Mouse (Mus musculus): ENCODE measurements at regions not wholly inside any gene's neighbourhood (a gene's known extent, or its start where the extent isn't known, plus 50 kb on each side); places are given as distances from the start of the nearest gene placed in this dataset.

DNA sequence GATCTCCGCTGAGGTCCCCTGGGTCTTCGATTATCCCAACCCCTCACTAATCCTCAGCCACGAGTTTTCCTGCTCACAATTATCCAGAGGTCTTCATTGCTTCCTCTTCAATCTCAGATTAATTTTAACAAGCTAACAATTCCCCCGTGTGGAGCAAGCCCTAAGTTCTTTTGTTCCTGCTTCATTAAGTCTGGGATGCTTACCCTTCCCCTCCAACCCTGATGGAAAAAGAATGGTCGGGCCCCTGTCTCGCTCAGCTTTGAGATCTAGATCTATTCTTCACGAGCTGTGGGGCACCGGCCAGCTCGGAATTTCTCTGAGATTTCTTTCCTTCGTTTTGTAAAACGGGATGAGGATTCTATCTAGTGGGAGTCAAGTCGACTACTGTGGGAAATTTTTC is 65.7 kb upstream of the Ephb1 start:
- no peak for ATAC-seq (ENCODE audit: low FRiP score, low read depth)
- H3K4me3 ChIP-seq (replicated peaks; ENCODE audit: low read length) = no peak overlapping the region
- no peak overlapping the region for H3K27ac ChIP-seq (replicated peaks; ENCODE audit: low read depth, low read length)
- 32% methylated on average over 12 of the region's 12 CpGs for WGBS
- peaks cover 16% of the 10 kb centered on the region for H3K4me1 ChIP-seq (ENCODE audit: control insufficient read depth, insufficient read depth, low read length)
- H3K9me3 ChIP-seq (ENCODE audit: control insufficient read depth, low read length) = no peaks in the 10 kb centered on the region
- no peak for DNase-seq (ENCODE audit: low spot score)
- no peak overlapping the region for H3K9ac ChIP-seq (ENCODE audit: low read depth, low read length, severe bottlenecking)
- no peaks in the 10 kb centered on the region for H3K27me3 ChIP-seq (ENCODE audit: control insufficient read depth, insufficient read depth, low read length)
- no peak overlapping the region for H3K4me2 ChIP-seq (replicated peaks; ENCODE audit: low read depth, low read length, severe bottlenecking)
- no peaks in the 10 kb centered on the region for H3K36me3 ChIP-seq (ENCODE audit: control insufficient read depth, insufficient read depth, low read length)
- no peak for TF ChIP-seq POLR2A (IDR thresholded peaks at IDR 0.05; ENCODE audit: borderline replicate concordance, extremely low read depth, insufficient read depth, insufficient read length)

- 70% methylated on average over 2 of the region's 2 CpGs for WGBS
- H3K27me3 ChIP-seq (ENCODE audit: control insufficient read depth, insufficient read depth, low read length) = no peaks in the 10 kb centered on the region
- no peaks in the 10 kb centered on the region for H3K4me1 ChIP-seq (ENCODE audit: control insufficient read depth, insufficient read depth, low read length)
- no peak overlapping the region for H3K4me2 ChIP-seq (replicated peaks; ENCODE audit: low read depth, low read length, severe bottlenecking)
- no peaks in the 10 kb centered on the region for H3K9me3 ChIP-seq (ENCODE audit: control insufficient read depth, low read length)
- no peak overlapping the region for H3K9ac ChIP-seq (ENCODE audit: low read depth, low read length, severe bottlenecking)
- no peak overlapping the region for H3K27ac ChIP-seq (replicated peaks; ENCODE audit: low read depth, low read length)
- no peak for TF ChIP-seq POLR2A (IDR thresholded peaks at IDR 0.05; ENCODE audit: borderline replicate concordance, extremely low read depth, insufficient read depth, insufficient read length)
- DNase-seq (ENCODE audit: low spot score) (no peak), ATAC-seq (ENCODE audit: low FRiP score, low read depth) (no peak)
- H3K4me3 ChIP-seq (replicated peaks; ENCODE audit: low read length) = no peak overlapping the region
- no peaks in the 10 kb centered on the region for H3K36me3 ChIP-seq (ENCODE audit: control insufficient read depth, insufficient read depth, low read length)
Observed at GRCm38 (mm10) chr9:102413631-102414030, 59.1 kb upstream of the Ephb1 start.

DNA sequence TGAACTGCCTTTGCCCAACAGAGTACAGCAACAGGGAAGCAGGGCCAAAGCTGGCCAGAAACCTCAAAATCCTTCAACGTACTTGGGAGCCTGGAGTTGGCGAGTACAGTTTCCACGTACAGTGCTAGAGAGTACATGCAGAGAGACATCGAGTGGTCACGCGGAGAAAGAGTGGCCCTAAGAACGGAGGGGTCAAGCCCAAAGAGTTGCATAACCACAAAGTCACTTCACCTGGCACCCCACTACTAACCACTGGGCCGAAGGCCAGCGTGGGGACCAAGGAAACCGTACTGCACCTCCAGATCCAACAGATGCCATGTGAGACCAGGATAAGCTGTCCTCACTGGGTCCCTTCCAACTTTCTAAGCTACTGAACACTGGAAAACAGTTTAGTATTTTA is 56.2 kb upstream of the Ephb1 start:
- no peak for TF ChIP-seq POLR2A (IDR thresholded peaks at IDR 0.05; ENCODE audit: borderline replicate concordance, extremely low read depth, insufficient read depth, insufficient read length)
- H3K4me2 ChIP-seq (replicated peaks; ENCODE audit: low read depth, low read length, severe bottlenecking) = no peak overlapping the region
- no peak overlapping the region for H3K27ac ChIP-seq (replicated peaks; ENCODE audit: low read depth, low read length)
- no peaks in the 10 kb centered on the region for H3K36me3 ChIP-seq (ENCODE audit: control insufficient read depth, insufficient read depth, low read length)
- WGBS = 89% methylated on average over 10 of the region's 10 CpGs
- no peaks in the 10 kb centered on the region for H3K4me1 ChIP-seq (ENCODE audit: control insufficient read depth, insufficient read depth, low read length)
- no peaks in the 10 kb centered on the region for H3K9me3 ChIP-seq (ENCODE audit: control insufficient read depth, low read length)
- H3K27me3 ChIP-seq (ENCODE audit: control insufficient read depth, insufficient read depth, low read length) = no peaks in the 10 kb centered on the region
- no peak overlapping the region for H3K9ac ChIP-seq (ENCODE audit: low read depth, low read length, severe bottlenecking)
- no peak for DNase-seq (ENCODE audit: low spot score)
- no peak for ATAC-seq (ENCODE audit: low FRiP score, low read depth)
- H3K4me3 ChIP-seq (replicated peaks; ENCODE audit: low read length) = no peak overlapping the region

DNA sequence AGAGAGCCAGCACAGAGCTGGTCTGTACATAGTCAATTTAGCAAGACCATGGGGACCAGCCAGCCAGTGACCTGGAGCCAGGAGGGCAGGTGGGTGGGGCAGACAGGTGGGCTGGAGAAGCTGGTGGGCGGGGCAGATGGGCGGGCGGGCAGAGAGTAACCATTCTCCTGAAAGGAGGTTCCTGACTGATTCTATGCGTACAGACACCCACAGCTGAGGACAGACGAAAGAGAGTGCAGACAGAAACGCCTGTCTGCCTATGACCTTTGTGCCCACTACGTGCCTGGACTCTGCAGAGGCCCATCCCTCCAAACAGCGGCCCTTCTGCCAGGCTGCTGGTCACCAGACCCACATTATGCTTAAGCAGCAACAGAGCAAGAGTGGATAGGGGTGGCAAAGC is 51.5 kb upstream of the Ephb1 start:
- H3K36me3 ChIP-seq (ENCODE audit: control insufficient read depth, insufficient read depth, low read length) = no peaks in the 10 kb centered on the region
- no peak for ATAC-seq (ENCODE audit: low FRiP score, low read depth)
- H3K4me3 ChIP-seq (replicated peaks; ENCODE audit: low read length) = no peak overlapping the region

More for the DNA sequence above, 51.5 kb upstream of the Ephb1 start:
- H3K27me3 ChIP-seq (ENCODE audit: control insufficient read depth, insufficient read depth, low read length) = no peaks in the 10 kb centered on the region
- no peak overlapping the region for H3K4me2 ChIP-seq (replicated peaks; ENCODE audit: low read depth, low read length, severe bottlenecking)
- H3K9me3 ChIP-seq (ENCODE audit: control insufficient read depth, low read length) = no peaks in the 10 kb centered on the region
- no peaks in the 10 kb centered on the region for H3K4me1 ChIP-seq (ENCODE audit: control insufficient read depth, insufficient read depth, low read length)
- H3K9ac ChIP-seq (ENCODE audit: low read depth, low read length, severe bottlenecking) = no peak overlapping the region
- TF ChIP-seq POLR2A (IDR thresholded peaks at IDR 0.05; ENCODE audit: borderline replicate concordance, extremely low read depth, insufficient read depth, insufficient read length) = no peak
- 30% methylated on average over 8 of the region's 8 CpGs for WGBS
- DNase-seq (ENCODE audit: low spot score) = no peak
- no peak overlapping the region for H3K27ac ChIP-seq (replicated peaks; ENCODE audit: low read depth, low read length)
